Mouse (Mus musculus) kidney, embryonic 14.5 days (tissue): ENCODE results near the gene Zfp784. TPM values are rescaled to one million over a fixed set of nuclear protein-coding genes. Genes with fewer than 3 reads are reported as not detected.
"Not testable (repeated sequence)": the region's sequence is repeated elsewhere in the genome, so short reads cannot be mapped to it uniquely, and the experiment has no call there.

Experiments
- ATAC-seq: fragments of 200-750 bp; cut with Nextera tagmentation; 2 replicates; pipeline ENCODE4 v1.8.0; 2017; ENCODE audit warnings: moderate number of reproducible peaks, mild to moderate bottlenecking, moderate TSS enrichment, moderate library complexity; ENCODE audit not compliant: low FRiP score, low TSS enrichment
- H3K27ac ChIP-seq: fragments of 300-500 bp; sonication (generic); 2 replicates; pipeline ENCODE4 v1.5.1; 2014; ENCODE audit warnings: low read depth, mild to moderate bottlenecking, low read length, moderate library complexity, mixed read lengths
- H3K27me3 ChIP-seq: fragments of 300-500 bp; sonication (generic); 2 replicates; pipeline ENCODE4 v1.6.1; 2014; ENCODE audit warnings: mild to moderate bottlenecking, low read length; ENCODE audit not compliant: control insufficient read depth, insufficient read depth
- H3K36me3 ChIP-seq: fragments of 300-500 bp; sonication (generic); 2 replicates; pipeline ENCODE4 v1.6.1; 2014; ENCODE audit warnings: low read length, mixed read lengths; ENCODE audit not compliant: control insufficient read depth, insufficient read depth
- H3K4me1 ChIP-seq: fragments of 300-500 bp; sonication (generic); 2 replicates; pipeline ENCODE4 v1.6.1; 2014; ENCODE audit warnings: low read length, mixed read lengths; ENCODE audit not compliant: control insufficient read depth, insufficient read depth
- H3K4me2 ChIP-seq: fragments of 300-500 bp; sonication (generic); replicated peaks from 2 replicates; pipeline ENCODE4 v1.6.1; 2014; ENCODE audit warnings: low read depth, mild to moderate bottlenecking, low read length
- H3K4me3 ChIP-seq: fragments of 300-500 bp; sonication (generic); 2 replicates; pipeline ENCODE4 v1.5.1; 2014; ENCODE audit warnings: mild to moderate bottlenecking, low read length
- H3K9ac ChIP-seq: fragments of 300-500 bp; sonication (generic); 2 replicates; pipeline ENCODE4 v1.6.1; 2014; ENCODE audit warnings: low read depth, mild to moderate bottlenecking, low read length, moderate library complexity
- H3K9me3 ChIP-seq: fragments of 300-500 bp; sonication (generic); 2 replicates; pipeline ENCODE4 v1.6.1; 2016; ENCODE audit warnings: low read length; ENCODE audit not compliant: control insufficient read depth
- WGBS: fragments of 180-500 bp; shearing (Covaris S2); extraction: QIAGEN DNeasy Blood & Tissue Kit; methylation state at CpG from one replicate; pipeline ENCODE4 v1.1.7; 2014; 5-methylcytosine and 5-hydroxymethylcytosine counted together
- polyA plus RNA-seq: library from polyadenylated mRNA; unstranded; fragments of >200 nt; fragmentation: Nextera tagmentation; extraction: Ambion mirVana; gene quantifications from 2 replicates; pipeline ENCODE4 v1.2.1, GENCODE M21; 2014

Gene Zfp784
- polyA plus RNA-seq, 1 experiment from 2014 or later, result 5.0 TPM

GRCm38 (mm10) chr7:5080010-5080751 lies 41.9 kb upstream of the Zfp784 start, which contains the start of gene Epn1:
Gene Epn1, plus strand, starts transcription at chr7:5080235.
- Histone ChIP-seq H3K9ac (peak within 1 kb of the TSS; percentile 97), H3K4me1 (peaks cover 8% of the 10 kb centered on the region), H3K4me3 (peak within 1 kb of the TSS; percentile 96), H3K36me3 (peaks cover 54% of the 10 kb centered on the region), H3K4me2 (peak within 1 kb of the TSS; percentile 74), H3K9me3 (no peaks in the 10 kb centered on the region), H3K27ac (peak within 1 kb of the TSS; percentile 97), H3K27me3 (no peaks in the 10 kb centered on the region)
- peak; percentile 96 for ATAC-seq
- WGBS, result under 1% methylated on average over 69 of the region's 81 CpGs

DNA sequence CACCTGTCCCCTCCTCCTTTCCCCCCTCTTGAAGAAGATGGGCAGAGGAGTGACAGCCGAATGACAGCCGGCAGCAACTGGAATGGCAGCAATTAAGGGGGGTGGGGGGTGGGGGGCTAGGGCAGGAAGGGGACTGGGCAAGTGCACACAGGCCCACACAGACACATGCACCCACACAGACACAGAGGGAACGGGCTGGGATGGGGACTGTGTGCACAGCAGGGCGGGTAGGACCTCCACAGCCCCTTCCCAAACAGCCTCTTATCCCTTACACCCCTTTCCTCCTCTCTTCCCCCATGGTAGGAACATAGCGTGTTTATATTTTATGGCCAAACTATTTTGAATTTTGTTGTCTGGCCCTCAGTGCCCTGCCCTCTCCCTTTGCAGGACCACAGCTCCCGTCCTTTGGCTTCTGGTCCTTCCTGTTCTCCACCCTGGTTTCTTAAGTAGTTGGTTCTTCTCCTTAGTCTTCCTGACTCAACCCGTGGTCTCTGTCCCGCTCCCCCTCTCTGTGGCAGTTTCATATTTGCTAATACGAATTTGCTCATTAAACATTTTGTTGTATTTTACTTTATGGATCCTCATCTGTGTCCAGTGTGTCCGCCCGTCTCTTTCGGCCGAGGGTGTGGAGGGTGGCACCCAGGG lies 41.2 kb upstream of the Zfp784 start:
- Histone ChIP-seq H3K4me3 (peak overlapping the region; percentile 96), H3K9ac (peak overlapping the region; percentile 97; the same call in 1 of the 2 replicates), H3K4me2 (peak overlapping the region; percentile 74), H3K36me3 (peaks cover 54% of the 10 kb centered on the region), H3K27ac (0 out of 2 replicates have a peak overlapping the region, but pooled peaks have one; percentile 97)
- not testable (repeated sequence) for H3K9me3 ChIP-seq, H3K4me1 ChIP-seq, H3K27me3 ChIP-seq
- peak; percentile 37; the same call in 1 of the 2 replicates for ATAC-seq
- 41% methylated on average over 9 of the region's 13 CpGs for WGBS

- peaks cover 70% of the 10 kb centered on the region for H3K36me3 ChIP-seq
- H3K9ac ChIP-seq, result no peak overlapping the region
- no peaks in the 10 kb centered on the region for H3K9me3 ChIP-seq
- H3K4me2 ChIP-seq, result no peak overlapping the region
- no peak overlapping the region for H3K27ac ChIP-seq
- H3K4me1 ChIP-seq, result peaks cover 8% of the 10 kb centered on the region
- no peaks in the 10 kb centered on the region for H3K27me3 ChIP-seq
- ATAC-seq, result no peak
- no peak overlapping the region for H3K4me3 ChIP-seq
- 90% methylated on average over 2 of the region's 2 CpGs for WGBS
Measured at GRCm38 (mm10) chr7:5076931-5077330, 38.7 kb upstream of the Zfp784 start.

GRCm38 (mm10) chr7:5074984-5075383 lies 36.7 kb upstream of the Zfp784 start:
- WGBS, result 94% methylated on average over 5 of the region's 5 CpGs
- Histone ChIP-seq H3K36me3 (peaks cover 89% of the 10 kb centered on the region), H3K9me3 (no peaks in the 10 kb centered on the region), H3K27ac (no peak overlapping the region), H3K9ac (no peak overlapping the region), H3K4me3 (no peak overlapping the region), H3K27me3 (no peaks in the 10 kb centered on the region), H3K4me2 (no peak overlapping the region), H3K4me1 (no peaks in the 10 kb centered on the region)
- ATAC-seq, result no peak

GRCm38 (mm10) chr7:5073586-5073985 lies 35.3 kb upstream of the Zfp784 start:
- 95% methylated on average over 1 of the region's 1 CpGs for WGBS
- Histone ChIP-seq H3K27ac (no peak overlapping the region), H3K9ac (no peak overlapping the region), H3K9me3 (no peaks in the 10 kb centered on the region), H3K4me3 (no peak overlapping the region), H3K27me3 (no peaks in the 10 kb centered on the region), H3K4me2 (no peak overlapping the region), H3K4me1 (no peaks in the 10 kb centered on the region), H3K36me3 (peaks cover 98% of the 10 kb centered on the region)
- no peak for ATAC-seq

- Histone ChIP-seq H3K9ac (no peak overlapping the region), H3K9me3 (no peaks in the 10 kb centered on the region), H3K27me3 (no peaks in the 10 kb centered on the region), H3K4me3 (no peak overlapping the region), H3K4me2 (no peak overlapping the region), H3K36me3 (peaks cover 44% of the 10 kb centered on the region), H3K27ac (no peak overlapping the region), H3K4me1 (peaks cover 21% of the 10 kb centered on the region)
- ATAC-seq, result no peak
- 94% methylated on average over 6 of the region's 6 CpGs for WGBS
Measured at GRCm38 (mm10) chr7:5064886-5065285, 26.6 kb upstream of the Zfp784 start.

GRCm38 (mm10) chr7:5062360-5063001 lies 24.2 kb upstream of the Zfp784 start:
- Histone ChIP-seq H3K4me1 (peaks cover 22% of the 10 kb centered on the region), H3K9ac (peak overlapping the region; percentile 89), H3K27me3 (no peaks in the 10 kb centered on the region), H3K9me3 (no peaks in the 10 kb centered on the region), H3K4me2 (peak overlapping the region; percentile 73), H3K36me3 (peaks cover 20% of the 10 kb centered on the region), H3K4me3 (peak overlapping the region; percentile 82), H3K27ac (peak overlapping the region; percentile 99)
- WGBS, result under 1% methylated on average over 51 of the region's 51 CpGs
- ATAC-seq, result peak; percentile 44

GRCm38 (mm10) chr7:5061774-5062359 lies 23.6 kb upstream of the Zfp784 start, which contains the start of gene U2af2:
Gene U2af2, plus strand, starts transcription at chr7:5062143.
- H3K4me2 ChIP-seq, result peak within 1 kb of the TSS; percentile 73
- peaks cover 22% of the 10 kb centered on the region for H3K4me1 ChIP-seq
- H3K27ac ChIP-seq, result peak within 1 kb of the TSS; percentile 99
- H3K36me3 ChIP-seq, result peaks cover 14% of the 10 kb centered on the region
- H3K9ac ChIP-seq, result peak within 1 kb of the TSS; percentile 89
- under 1% methylated on average over 59 of the region's 65 CpGs for WGBS
- peak; percentile 80 for ATAC-seq
- peak within 1 kb of the TSS; percentile 82 for H3K4me3 ChIP-seq
- no peaks in the 10 kb centered on the region for H3K9me3 ChIP-seq
- H3K27me3 ChIP-seq, result 0 out of 2 replicates have a peak, but pooled peaks cover 2% of the 10 kb centered on the region
